Mouse (Mus musculus): ENCODE measurements around the gene Qrsl1.
"Not testable (repeated sequence)": the region's sequence is repeated elsewhere in the genome, so short reads cannot be mapped to it uniquely, and the experiment has no call there.

Gene Qrsl1

DNA sequence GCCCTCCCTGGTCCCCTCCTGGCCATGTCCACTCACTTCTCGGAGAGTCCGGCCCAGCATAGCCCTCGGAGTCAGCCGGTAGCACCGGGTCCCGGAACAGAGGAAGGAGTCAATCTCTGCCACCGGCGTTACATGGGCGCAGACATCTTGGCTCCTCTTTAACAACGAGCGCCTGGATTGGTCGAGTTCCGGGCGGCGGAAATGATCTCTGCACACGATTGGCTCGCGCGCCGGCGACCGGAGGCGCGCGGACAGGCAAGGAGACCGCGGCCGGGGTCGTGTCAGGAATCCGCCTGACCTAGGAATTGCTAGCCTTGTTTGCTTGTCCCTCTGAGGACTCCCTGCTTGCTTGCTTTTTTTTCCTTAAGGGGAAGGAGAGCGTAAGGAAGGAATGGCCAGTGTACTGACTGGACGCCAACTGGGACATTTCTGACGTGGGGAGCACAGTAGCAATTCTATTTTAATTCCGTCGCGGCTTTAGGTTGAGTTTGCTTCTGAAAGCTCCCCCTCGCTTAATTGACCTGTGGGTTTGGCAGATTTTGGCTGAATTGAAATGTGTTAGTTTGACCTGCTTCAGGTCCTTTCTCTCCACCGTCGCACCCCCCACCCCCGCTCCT is at the start of gene Qrsl1, which contains the start of gene Rtn4ip1:
Qrsl1 (minus strand) TSS at position 168 of the 617 bp plus-strand sequence.
Rtn4ip1 (plus strand) TSS at position 230 of the 617 bp plus-strand sequence.
- peak; percentile 99 for ATAC-seq (ENCODE audit: low TSS enrichment)

DNA sequence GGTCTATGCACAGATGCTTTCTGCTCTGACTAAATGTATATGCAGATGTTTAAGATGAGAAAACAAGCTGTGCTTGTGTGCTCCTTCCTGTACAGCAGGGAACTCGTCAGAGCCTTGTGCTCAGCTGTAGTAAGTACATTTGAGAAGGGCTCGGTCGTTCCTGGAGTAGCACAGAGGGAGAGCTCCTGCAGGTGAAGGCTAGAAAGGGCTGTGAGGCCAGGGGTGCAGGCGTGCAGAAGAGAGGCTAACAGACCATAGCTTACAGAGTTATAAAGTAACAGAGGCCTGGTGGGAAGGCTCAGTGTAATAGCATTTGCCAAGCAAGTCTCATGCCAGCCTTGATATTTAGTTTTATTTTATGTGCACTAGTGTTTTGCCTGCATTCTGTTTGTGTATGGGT is 43.9 kb upstream of the Qrsl1 start:
- no peak for ATAC-seq (ENCODE audit: low TSS enrichment)

DNA sequence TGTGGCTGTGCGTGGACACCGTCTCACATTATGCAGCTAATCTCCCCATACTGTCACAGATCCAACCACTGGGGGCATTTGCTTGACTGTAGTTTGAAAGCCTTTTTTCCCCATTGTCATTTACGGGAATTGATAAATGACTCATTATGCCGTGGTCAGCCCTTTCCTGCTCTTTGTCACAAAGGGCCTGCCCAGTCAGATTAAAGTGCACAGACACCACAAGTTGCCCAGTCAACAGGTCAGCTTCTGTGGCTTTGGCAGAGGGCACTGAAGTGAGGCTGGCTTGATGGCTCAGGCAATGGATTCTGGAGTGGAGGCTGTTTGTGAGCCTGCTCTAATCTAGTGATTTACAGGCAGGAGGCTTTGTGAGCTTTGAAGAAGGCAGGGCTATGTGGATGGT is 42.2 kb upstream of the Qrsl1 start:
- ATAC-seq (ENCODE audit: low TSS enrichment), result no peak

DNA sequence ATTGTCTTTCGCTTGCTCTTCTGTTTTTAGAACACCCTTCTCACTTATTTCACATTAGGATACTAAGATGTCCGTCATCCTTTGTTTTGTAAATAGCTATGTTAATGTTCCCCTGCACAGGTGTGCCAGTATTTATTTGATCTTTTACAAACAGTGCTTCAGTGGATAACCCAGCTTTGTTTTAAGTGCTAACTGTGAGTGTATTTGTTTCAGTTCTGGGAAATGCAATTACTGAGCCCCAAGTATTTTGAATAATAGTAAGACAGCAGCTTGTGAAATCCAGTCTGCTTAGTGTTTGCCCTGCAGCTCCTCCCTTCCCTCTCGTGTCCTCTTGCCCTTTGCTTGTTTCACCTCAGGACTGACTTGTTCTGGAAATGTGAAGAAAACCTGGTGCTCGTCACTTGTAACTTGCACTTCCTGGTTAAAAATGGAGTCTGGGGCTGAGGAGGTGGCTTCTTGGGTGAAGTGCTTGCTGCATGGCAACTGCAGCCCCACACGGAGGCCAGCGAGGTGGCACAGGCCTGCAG is 37.7 kb upstream of the Qrsl1 start:
- no peak for ATAC-seq (ENCODE audit: low TSS enrichment)

DNA sequence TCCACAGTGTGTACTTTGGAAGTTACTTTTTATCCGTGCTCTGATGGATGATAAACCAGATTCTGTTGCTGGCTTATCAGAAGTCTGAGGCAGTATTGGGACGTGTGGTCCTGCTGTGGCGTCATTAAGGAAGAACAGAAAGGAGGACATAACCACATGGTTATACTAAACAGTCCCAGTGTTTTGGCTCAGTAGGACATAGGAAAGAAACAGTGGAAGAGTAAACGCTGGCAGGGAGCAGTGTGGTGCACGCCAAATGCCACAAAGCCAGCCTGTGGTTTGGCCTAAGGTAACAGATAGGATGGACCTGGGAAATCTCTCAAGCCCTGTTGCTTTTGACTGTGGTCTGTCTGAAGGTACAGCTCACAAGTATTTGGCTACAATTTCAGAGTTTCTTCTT is 27.1 kb upstream of the Qrsl1 start:
- ATAC-seq (ENCODE audit: low TSS enrichment), result no peak

DNA sequence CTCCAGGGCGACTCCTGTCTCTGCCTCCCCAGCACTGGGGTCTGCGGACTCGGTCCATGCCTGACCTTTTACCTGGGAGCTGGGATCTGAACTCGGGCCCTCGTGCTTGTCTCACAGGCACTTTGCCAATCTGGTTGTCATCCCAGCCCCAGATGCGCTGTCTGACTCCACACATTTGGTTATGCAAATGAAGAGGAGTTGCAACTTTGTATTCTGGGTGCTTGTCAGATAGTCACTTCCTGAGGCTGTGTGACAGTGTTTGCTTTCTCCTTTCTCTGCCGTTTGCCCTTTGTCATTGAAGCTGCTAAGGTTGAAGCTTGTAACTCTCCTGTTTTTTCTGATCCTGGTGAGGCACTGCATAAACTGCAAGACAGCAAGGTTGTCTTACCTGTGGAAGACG is 26.2 kb upstream of the Qrsl1 start:
- no peak for ATAC-seq (ENCODE audit: low TSS enrichment)

DNA sequence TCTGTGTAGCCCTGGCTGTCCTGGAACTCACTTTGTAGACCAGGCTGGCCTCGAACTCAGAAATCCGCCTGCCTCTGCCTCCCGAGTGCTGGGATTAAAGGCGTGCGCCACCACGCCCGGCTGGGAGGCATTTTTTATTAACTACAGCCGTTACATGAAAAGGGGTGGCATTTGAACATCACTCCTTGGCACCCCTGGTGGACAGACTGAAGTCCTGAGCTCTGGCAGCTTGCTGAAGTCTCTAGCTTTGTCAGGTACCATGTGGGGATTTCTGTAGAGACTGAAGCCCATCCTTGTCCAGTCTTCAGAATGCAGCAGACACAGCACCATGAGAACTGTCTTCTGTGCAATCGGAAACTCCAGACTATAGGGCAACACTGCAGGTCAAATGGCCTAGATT is 24.2 kb upstream of the Qrsl1 start:
- not testable (repeated sequence) for ATAC-seq (ENCODE audit: low TSS enrichment)

DNA sequence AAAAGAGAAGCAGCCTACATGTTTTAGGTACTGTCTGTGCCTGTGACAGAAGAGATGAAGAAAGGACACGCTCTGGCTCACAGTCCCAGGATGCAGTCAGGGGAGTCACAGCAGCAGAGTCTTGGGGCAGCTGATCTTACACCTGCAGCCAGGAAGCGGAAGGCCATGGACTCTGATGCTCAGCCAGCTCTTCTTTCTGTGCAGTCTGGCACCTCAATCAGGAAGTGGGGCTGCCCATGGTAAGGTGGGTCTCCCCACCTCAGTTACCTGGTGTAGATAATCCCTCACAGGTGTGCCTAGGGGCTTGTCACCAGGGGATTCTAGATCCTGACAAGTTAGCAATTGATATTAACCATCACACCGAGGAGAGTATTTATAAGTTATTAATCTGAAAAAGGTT is 21.6 kb upstream of the Qrsl1 start:
- no peak for ATAC-seq (ENCODE audit: low TSS enrichment)

DNA sequence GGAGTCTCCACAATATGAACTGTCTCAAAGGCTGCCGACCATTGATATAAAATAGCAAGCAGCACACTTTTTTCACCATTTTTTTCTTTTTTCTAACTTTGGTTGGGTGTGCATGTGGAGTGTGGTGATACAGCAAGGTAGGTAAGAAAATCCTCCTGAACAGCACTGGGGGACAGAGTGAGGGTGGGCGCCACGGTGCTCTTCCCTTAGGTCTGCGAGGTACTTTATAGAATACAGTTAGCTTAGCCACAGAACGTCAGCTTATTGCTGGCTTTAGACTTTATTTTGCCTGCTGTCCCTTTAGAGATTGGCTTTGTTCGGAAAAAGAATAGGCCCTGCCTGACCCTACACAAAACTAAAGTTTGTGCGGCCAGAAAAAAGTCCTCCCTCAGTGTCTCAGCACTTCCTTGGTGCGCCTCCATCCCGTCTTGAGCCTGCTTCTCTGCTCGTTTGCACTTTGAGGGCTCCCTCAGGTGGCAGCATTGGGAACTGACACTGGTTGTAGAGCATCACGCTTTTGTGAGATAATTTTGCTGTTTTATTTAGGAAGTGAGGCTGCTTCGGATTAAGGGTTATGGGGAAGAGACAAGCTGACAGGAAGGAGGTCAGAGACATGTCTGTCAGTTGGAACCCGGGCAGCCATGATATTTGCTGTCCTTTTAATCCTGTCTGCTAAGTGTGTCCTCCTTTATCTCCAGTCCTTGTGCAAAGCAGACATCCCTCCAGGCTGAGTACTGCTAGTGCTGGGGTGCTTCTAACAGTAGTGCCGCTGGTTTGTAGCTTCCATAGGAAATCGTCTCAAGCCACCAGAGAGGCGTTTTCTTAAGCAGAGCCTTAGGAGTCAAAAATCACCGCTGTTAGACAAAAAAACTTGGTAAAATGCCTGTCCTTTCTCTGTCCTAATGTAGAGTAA is 17.4 kb upstream of the Qrsl1 start:
- ATAC-seq (ENCODE audit: low TSS enrichment), result peak; percentile 98

DNA sequence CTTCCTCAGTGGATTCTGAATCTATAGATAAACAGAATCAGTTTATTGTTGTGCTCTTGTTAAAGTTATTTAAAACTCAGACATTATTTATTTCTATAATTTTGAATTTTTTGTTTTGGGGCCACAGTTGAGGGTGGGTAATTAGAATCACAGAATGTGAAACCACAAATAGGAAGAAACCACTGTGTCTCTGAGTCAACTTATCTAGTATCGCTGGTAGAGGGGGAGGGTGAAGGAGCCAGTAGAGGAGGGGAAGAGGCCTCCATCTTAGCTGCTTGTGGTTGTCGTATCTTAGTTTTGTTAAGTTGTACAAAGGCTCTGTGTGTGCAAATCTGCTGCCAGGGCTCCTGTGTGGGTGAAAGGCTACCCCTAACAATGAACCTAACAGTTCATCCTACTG is 15.2 kb upstream of the Qrsl1 start:
- ATAC-seq (ENCODE audit: low TSS enrichment), result no peak

DNA sequence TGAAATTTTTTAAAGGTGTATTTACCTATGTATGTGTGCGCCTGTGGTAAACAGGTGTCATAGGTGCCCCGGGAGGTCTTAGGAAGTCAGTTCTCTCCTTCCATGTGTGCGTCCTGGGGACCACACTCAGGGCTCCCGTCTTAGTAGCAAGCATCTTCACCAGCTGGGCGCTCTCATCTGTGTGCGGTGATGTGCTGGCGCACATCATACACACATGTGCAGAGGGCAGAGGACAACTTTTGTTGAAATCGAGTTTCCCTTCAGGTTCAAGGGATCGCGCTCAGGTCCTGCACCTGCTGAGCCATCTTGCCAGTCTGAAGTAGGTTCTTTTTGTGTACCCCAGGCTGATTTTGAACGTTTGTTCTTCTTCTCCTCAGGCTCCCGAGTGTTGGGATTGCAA is 14.6 kb upstream of the Qrsl1 start:
- no peak for ATAC-seq (ENCODE audit: low TSS enrichment)

DNA sequence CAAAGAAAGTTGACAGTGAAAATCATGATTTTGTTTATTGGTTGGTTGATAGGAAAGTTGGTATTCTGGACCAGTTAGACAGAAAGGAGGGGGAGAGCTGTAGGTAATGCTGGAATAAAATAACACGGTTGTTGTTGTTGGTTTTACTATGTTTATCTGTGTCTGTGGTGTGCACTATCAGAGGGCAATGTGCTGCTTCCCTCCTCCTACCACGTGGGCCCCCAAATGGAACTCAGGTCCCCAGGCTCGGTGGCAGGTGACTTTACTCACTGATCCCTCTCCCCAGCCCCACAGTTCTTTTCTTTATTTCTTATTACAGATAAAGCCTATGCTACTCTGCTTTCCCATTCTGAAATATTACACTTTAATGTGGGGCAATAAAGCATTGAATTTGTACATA is 10.7 kb upstream of the Qrsl1 start:
- no peak for ATAC-seq (ENCODE audit: low TSS enrichment)

DNA sequence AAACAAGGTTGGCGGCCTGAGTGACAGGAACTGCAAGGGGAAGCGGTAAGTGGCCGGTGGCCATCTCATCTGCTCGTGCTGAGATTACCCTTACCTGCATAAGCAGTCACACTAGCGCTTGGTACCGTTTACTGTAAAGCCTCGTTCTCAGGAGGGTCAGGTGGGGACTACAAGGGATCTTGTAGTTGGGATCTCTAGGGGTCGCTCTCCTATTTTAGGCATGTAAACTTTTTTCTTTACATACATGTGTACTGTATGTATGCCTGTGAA is 9.3 kb upstream of the Qrsl1 start:
- ATAC-seq (ENCODE audit: low TSS enrichment), result no peak

DNA sequence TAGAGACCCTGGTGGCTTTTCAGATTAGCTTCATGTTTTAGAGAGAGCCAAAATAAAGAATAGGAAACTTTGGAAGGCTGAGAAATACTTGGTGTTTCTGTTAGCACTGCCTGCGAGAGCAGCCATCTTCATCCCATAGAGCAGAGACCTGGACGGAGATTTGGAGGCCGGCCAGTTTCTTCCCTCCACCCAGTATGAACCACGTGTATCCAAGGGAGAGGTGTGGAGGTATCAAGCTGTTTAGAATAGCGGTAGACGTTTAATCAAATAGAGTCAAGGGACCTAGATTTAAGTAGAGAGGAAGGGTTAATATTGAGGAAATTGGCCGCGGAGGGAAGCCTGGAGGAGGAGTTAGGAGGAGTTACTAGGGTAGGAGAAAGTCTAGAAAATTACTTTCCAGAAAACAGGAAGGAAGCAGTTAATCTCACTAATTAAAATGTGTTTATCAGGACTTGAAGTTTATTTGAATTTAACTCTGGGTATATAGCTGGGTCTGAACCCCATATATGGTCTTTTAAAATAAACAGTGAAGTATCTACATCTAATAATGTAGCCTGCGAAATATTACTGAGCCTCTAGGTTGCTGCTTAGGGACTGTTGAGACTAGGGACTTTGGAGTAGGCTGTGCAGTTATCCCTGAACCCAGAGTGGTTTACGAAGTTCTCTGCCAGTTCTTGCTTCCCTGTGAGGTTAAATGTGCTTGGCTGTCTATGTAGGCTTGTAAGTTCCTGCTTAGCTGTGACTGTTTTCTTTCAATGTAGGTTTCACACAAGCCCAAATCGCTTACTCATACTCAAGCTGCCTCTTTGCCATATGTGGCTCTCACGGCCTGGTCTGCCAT is 8.7 kb upstream of the Qrsl1 start:
- ATAC-seq (ENCODE audit: low TSS enrichment), result no peak

DNA sequence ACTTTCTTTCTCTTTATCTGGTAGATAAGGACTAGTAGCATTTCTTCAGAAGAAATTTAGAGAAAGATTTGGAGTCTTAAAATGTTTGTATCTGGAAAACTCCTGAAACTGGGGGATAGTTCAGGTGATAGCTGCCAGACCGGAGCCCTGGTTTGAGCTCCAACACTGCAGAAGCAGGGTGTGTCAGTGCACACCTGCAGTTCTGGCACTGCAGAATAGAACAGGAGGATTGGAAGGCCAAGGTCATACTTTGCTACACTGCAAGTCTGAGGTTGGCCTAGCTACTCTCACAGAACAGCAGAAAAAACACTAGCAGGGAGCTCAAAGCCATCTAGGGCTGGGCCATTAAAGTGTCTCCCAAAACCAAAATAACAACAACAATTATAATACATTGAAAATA is 3.0 kb upstream of the Qrsl1 start:
- ATAC-seq (ENCODE audit: low TSS enrichment), result no peak

DNA sequence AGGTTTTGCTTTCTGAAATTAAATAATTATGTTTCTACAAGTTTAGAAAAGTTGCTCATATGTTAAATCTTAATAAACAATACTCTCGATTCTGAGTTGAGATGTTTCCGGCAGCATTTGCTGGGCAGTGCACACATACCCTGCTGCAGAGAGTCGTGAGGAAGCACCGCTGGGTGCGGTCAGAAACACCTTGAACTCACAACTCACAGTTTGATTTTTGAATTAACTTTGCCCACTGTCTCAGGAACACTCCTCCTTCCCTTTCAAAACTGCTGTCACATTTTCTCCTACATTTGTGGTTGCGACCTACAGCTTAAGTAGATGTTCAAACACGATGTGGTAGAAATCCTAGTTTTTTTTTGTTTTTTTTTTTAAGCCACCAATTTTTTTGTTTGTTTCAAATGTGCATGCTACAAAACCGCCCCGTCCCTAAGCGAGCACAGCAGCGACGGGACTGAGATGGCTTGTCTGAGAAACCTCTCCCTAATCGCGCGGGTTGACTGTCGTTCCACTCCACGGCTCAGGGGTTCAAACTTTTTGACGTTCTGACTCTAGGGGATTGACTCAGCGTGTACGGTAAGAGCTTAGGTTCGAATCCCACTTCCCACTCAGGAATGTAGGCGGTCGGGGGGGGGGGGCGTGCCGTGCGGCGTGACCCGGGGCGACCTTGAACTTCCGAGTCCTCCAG is 518 bp downstream of the Qrsl1 start:
- ATAC-seq (ENCODE audit: low TSS enrichment), result no peak; the same call in none of the 2 replicates

DNA sequence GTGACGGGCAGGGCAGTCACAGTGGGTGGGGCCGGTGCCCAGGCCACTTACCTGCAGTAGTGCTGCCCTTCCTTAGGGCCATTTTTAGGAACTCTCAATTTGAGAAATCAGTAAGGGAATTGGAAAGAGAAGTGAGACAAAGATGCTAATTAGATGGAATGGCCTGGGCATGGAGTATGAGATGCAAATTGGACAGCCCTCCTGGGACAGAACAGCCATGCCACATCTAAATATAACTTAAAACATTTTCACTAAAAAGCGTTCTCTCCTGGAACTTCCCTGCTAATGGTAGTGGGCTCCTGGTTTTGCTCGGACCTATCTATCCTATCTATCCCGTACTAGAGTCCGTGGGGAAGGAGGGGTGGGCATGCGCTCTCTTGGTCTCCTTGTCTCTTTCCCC is 3.3 kb downstream of the Qrsl1 start:
- ATAC-seq (ENCODE audit: low TSS enrichment), result no peak

DNA sequence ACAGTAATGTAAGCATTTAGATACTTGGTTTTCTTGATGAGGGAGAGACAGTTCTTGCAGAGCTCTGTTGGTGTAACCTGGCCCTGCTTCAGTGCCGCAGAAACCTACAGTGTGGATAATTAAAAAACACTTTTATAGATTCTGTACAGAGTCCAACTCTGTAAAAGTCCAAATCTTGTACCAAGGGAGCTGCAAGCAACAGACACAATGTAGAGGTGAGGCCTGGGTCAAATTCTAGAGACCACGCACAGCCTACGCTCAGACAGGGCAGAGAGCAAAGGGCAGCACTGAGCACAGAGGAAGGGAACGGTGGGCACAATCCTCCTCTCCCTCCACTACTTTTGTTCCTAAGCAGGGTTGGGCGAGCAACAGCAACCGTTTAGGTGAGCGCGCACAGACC is 5.5 kb downstream of the Qrsl1 start:
- no peak for ATAC-seq (ENCODE audit: low TSS enrichment)

DNA sequence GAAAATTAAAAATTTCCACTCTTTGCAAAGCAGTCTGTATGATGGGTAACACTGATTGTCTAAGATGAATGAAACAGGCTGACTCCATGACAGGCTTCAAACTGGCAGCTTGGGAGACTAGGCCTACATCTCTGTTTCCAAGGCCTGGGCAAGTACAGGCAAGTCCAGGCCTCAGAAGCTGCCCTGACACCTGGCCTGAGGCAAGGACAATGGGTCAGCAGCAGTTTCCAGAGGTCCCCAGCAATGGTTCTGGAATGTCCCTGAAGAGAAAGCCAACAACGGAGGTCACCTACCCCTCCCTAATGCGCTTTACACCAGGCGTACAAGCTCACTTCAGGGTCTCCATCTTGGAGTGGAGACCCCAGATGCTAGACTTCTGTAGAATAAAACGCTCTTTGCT is 8.6 kb downstream of the Qrsl1 start:
- ATAC-seq (ENCODE audit: low TSS enrichment), result no peak

DNA sequence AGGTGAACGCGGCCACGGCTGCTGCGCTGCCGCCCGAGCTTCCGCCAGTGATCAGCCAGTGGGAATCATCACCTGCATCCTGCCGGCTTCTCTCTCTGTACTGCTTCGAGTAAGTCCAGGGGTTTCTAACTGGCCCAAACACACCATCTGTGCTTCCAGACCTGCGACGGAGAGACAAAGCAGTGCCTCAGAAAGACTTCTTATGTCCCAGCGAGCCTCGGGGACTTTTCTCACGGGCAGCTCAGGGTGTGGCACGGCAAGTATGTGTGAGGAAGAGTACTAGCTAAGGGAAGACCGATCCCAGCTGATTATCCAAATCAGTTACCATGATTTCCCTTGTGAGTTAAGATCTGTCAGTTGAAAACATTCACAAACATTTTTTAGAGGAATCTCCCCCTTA is 12.6 kb downstream of the Qrsl1 start:
- ATAC-seq (ENCODE audit: low TSS enrichment), result no peak

DNA sequence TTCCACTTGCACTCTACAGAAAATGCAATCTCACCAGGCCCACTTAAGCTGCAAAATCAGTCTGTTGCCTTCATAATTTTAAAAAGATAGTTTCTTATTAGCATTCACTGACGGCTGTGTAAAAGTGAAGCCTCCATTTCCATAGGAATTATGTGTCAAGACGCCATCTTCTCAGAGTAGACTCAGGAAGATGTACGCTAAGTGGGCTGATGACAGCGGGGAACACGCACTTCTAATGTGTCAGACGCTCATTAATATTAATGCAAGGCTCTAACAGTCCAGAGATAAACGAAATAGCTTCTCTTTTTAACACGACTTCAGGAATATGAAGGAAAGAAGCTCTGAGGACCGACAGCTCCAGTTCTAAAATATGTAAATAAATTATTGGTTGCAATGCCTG is 13.9 kb downstream of the Qrsl1 start:
- no peak for ATAC-seq (ENCODE audit: low TSS enrichment)

DNA sequence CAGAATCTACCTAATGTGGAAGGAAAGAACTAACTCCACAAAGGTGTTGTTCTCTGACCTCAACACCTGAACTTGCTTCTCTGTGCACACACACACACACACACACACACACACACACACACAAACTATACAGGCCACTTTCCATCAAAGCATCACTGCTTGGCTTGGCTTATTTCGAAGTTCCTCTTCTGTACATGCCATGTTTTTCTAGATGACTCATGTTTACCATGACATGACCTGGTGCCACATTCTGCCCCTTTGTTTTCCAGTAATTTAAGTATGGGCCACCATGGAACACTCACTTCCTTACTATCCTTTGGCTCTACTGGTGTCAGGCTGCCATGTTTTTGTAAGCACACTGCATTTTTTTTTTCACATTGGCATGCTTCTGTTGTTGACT is 30.1 kb downstream of the Qrsl1 start:
- no peak for ATAC-seq (ENCODE audit: low TSS enrichment)
